Mouse (Mus musculus) brain, embryonic 14.5 days (tissue): ENCODE measurements around the gene Rhag.

Experiments used
- CTCF ChIP-seq: fragments of 200-500 bp; IDR thresholded peaks from 2 replicates; pipeline ENCODE4 v1.5.1; 2012; ENCODE audit warnings: inconsistent platforms, mild to moderate bottlenecking, moderate library complexity, borderline replicate concordance; ENCODE audit not compliant: insufficient read depth, insufficient read length; ENCODE audit errors: extremely low read depth
- POLR2A ChIP-seq: fragments of 200-500 bp; IDR thresholded peaks from 2 replicates; pipeline ENCODE4 v1.6.1; 2012; ENCODE audit warnings: mild to moderate bottlenecking, inconsistent platforms, borderline replicate concordance; ENCODE audit not compliant: poor library complexity, insufficient read depth, insufficient read length, severe bottlenecking; ENCODE audit errors: extremely low read depth

GRCm38 (mm10) chr17:40806550-40806949, 4.4 kb upstream of the Rhag start:
- no peak for TF ChIP-seq CTCF
- TF ChIP-seq POLR2A: no peak
